15 mouse cellular contexts compared by ENCODE assay signal in genomic region chr19:45242348-45243263, GRCm38 (mm10). TPM values are rescaled to one million over a fixed set of nuclear protein-coding genes. Genes with fewer than 3 reads are reported as not detected.
DNase-seq lines count a peak whose midpoint lies in the region; ATAC-seq and TF ChIP-seq lines count a peak whose summit lies in the region.
"Had no signal": no experiment of that assay in that cellular context is flagged by ENCODE, and none has a peak within 500 bp of the region (broad histone marks: within the 10 kb centered on the region; RNA-seq: fewer than 3 reads in every experiment).

No protein-coding gene starts in this region.

- ATAC-seq in forebrain, postnatal 0 days: 0 out of 2 replicates have a peak, but pooled peaks have one; percentile 16
- ATAC-seq in forebrain, embryonic 11.5 days (replicated peaks; ENCODE audit: low FRiP score): no peak
- ATAC-seq in embryonic facial prominence, embryonic 15.5 days (ENCODE audit: insufficient number of reproducible peaks, low FRiP score, low TSS enrichment, low read depth): no peak
- ATAC-seq in limb, embryonic 13.5 days (ENCODE audit: low FRiP score, low read depth): no peak

- H3K27me3 ChIP-seq in forebrain, postnatal 0 days (ENCODE audit: insufficient read depth, low read length): peaks cover 80% of the 10 kb centered on the region
- H3K27me3 ChIP-seq in forebrain, embryonic 11.5 days (ENCODE audit: control insufficient read depth, insufficient read depth, low read length): peaks cover 74% of the 10 kb centered on the region
- H3K27me3 ChIP-seq in embryonic facial prominence, embryonic 15.5 days: peaks cover 82% of the 10 kb centered on the region
- peaks cover 94% of the 10 kb centered on the region for H3K27me3 ChIP-seq in limb, embryonic 13.5 days

- no peaks in the 10 kb centered on the region for H3K9me3 ChIP-seq in forebrain, postnatal 0 days (ENCODE audit: low read length)
- H3K9me3 ChIP-seq in forebrain, embryonic 11.5 days (ENCODE audit: control insufficient read depth, low read length): no peaks in the 10 kb centered on the region
- no peaks in the 10 kb centered on the region for H3K9me3 ChIP-seq in embryonic facial prominence, embryonic 15.5 days (replicated peaks)
- H3K9me3 ChIP-seq in limb, embryonic 13.5 days: no peaks in the 10 kb centered on the region

- no peak overlapping the region for H3K9ac ChIP-seq in forebrain, postnatal 0 days
- no peak overlapping the region for H3K9ac ChIP-seq in forebrain, embryonic 11.5 days (ENCODE audit: low read length)
- no peak overlapping the region for H3K9ac ChIP-seq in embryonic facial prominence, embryonic 15.5 days
- no peak overlapping the region for H3K9ac ChIP-seq in limb, embryonic 13.5 days

- no peaks in the 10 kb centered on the region for H3K36me3 ChIP-seq in forebrain, postnatal 0 days (ENCODE audit: insufficient read depth)
- H3K36me3 ChIP-seq in forebrain, embryonic 11.5 days (ENCODE audit: control insufficient read depth, insufficient read depth, low read length): no peaks in the 10 kb centered on the region
- no peaks in the 10 kb centered on the region for H3K36me3 ChIP-seq in embryonic facial prominence, embryonic 15.5 days
- H3K36me3 ChIP-seq in limb, embryonic 13.5 days: no peaks in the 10 kb centered on the region

- H3K4me2 ChIP-seq in forebrain, postnatal 0 days (ENCODE audit: low read depth): no peak overlapping the region
- H3K4me2 ChIP-seq in forebrain, embryonic 11.5 days (ENCODE audit: low read depth, low read length, severe bottlenecking): no peak overlapping the region
- no peak overlapping the region for H3K4me2 ChIP-seq in embryonic facial prominence, embryonic 15.5 days (replicated peaks)
- peak overlapping the region; percentile 14; the same call in 1 of the 2 replicates for H3K4me2 ChIP-seq in limb, embryonic 13.5 days (replicated peaks)

- H3K27ac ChIP-seq in forebrain, postnatal 0 days (ENCODE audit: low read depth, low read length): no peak overlapping the region
- no peak overlapping the region for H3K27ac ChIP-seq in forebrain, embryonic 11.5 days (ENCODE audit: low read depth, low read length)
- H3K27ac ChIP-seq in embryonic facial prominence, embryonic 15.5 days (replicated peaks): no peak overlapping the region
- no peak overlapping the region for H3K27ac ChIP-seq in limb, embryonic 13.5 days

- DNase-seq in forebrain, postnatal 0 days: peak; percentile 68
- DNase-seq in forebrain, embryonic 11.5 days (ENCODE audit: low spot score): no peak
- DNase-seq in kidney, postnatal 10 days: peak; percentile 7
- no peak for DNase-seq in kidney, adult 11 months
- no peak for DNase-seq in left cerebral cortex, adult 8-10 months (ENCODE audit: low spot score in 2 of 2)
- no peak for DNase-seq in right cerebral cortex, postnatal 36 days (ENCODE audit: low spot score in 2 of 2)
- DNase-seq: gastrocnemius, postnatal 25 days; right cerebral cortex, postnatal 4 days; thymus, adult 18-20 months had no signal

- H3K4me1 ChIP-seq in forebrain, postnatal 0 days (ENCODE audit: insufficient read depth): no peaks in the 10 kb centered on the region
- H3K4me1 ChIP-seq in forebrain, embryonic 11.5 days (replicated peaks; ENCODE audit: control insufficient read depth, insufficient read depth, low read length): no peaks in the 10 kb centered on the region
- peaks cover 15% of the 10 kb centered on the region for H3K4me1 ChIP-seq in embryonic facial prominence, embryonic 15.5 days
- H3K4me1 ChIP-seq in limb, embryonic 13.5 days: peaks cover 13% of the 10 kb centered on the region

- WGBS in forebrain, postnatal 0 days: under 1% methylated on average over 23 of the region's 23 CpGs
- WGBS in forebrain, embryonic 11.5 days: 1% methylated on average over 23 of the region's 23 CpGs
- 5% methylated on average over 23 of the region's 23 CpGs for WGBS in embryonic facial prominence, embryonic 15.5 days
- 3% methylated on average over 23 of the region's 23 CpGs for WGBS in limb, embryonic 13.5 days

- no peak for TF ChIP-seq CTCF in forebrain, postnatal 0 days (IDR thresholded peaks at IDR 0.05; ENCODE audit: low read depth)

- no peak overlapping the region for H3K4me3 ChIP-seq in forebrain, postnatal 0 days (ENCODE audit: low read depth, low read length)
- no peak overlapping the region for H3K4me3 ChIP-seq in forebrain, embryonic 11.5 days (ENCODE audit: low read depth, low read length)
- 0 out of 2 replicates have a peak overlapping the region, but pooled peaks have one; percentile 6 for H3K4me3 ChIP-seq in embryonic facial prominence, embryonic 15.5 days (replicated peaks)
- peak overlapping the region; percentile 15; the same call in 1 of the 2 replicates for H3K4me3 ChIP-seq in limb, embryonic 13.5 days
- H3K4me3 ChIP-seq: erythroblast, embryonic 14.5 days had no signal

RNA-seq across cellular contexts. Expression of gene Lbx1, which starts 7.0 kb away (rescaled TPM):
- total RNA-seq in forebrain, postnatal 0 days (2014; rRNA removed): not detected in 2 replicates
- polyA plus RNA-seq in forebrain, postnatal 0 days (2015; fragmentation: Nextera tagmentation; extraction: Ambion mirVana): not detected in 2 replicates
- polyA plus RNA-seq in forebrain, embryonic 11.5 days (2014; fragmentation: Nextera tagmentation; extraction: Ambion mirVana): 0.11 TPM in 1 of 2 replicates, not detected in the other
- 0.49 and 0.75 TPM in 2 replicates for polyA plus RNA-seq in embryonic facial prominence, embryonic 15.5 days (2015; fragmentation: Nextera tagmentation; extraction: Ambion mirVana)
- polyA plus RNA-seq in limb, embryonic 13.5 days (2015; fragmentation: Nextera tagmentation; extraction: Ambion mirVana): 1.4 and 1.5 TPM in 2 replicates
- not detected for total RNA-seq in left cerebral cortex, adult 8-10 months (2022)
- total RNA-seq: layer of hippocampus, postnatal 10 days; monocyte, adult 5-6 weeks had no signal
- polyA plus RNA-seq: erythroblast, embryonic 14.5 days; liver, embryonic 16.5 days had no signal

Comparison
In these comparisons a context has a peak if more than half of its experiments do, and no peak if none do; other contexts are left out.
1. DNase-seq: peak in forebrain, postnatal 0 days (single experiment) and kidney, postnatal 10 days (single experiment); none in forebrain, embryonic 11.5 days (single experiment), kidney, adult 11 months (single experiment), left cerebral cortex, adult 8-10 months (0 of 2) and right cerebral cortex, postnatal 36 days (0 of 2).
2. H3K4me3 ChIP-seq: peak in embryonic facial prominence, embryonic 15.5 days (single experiment) and limb, embryonic 13.5 days (single experiment); none in forebrain, postnatal 0 days (single experiment) and forebrain, embryonic 11.5 days (single experiment).